Mouse (Mus musculus): ENCODE measurements around the gene Far2. TPM values are rescaled to one million over a fixed set of nuclear protein-coding genes. Genes with fewer than 3 reads are reported as not detected.
A peak's percentile ranks its signal among the peaks of the same experiment; 100 is the strongest.

Gene Far2
- polyA plus RNA-seq (2015; fragmentation: Nextera tagmentation; extraction: Ambion mirVana): 12.9 and 19.5 TPM in 2 replicates

DNA sequence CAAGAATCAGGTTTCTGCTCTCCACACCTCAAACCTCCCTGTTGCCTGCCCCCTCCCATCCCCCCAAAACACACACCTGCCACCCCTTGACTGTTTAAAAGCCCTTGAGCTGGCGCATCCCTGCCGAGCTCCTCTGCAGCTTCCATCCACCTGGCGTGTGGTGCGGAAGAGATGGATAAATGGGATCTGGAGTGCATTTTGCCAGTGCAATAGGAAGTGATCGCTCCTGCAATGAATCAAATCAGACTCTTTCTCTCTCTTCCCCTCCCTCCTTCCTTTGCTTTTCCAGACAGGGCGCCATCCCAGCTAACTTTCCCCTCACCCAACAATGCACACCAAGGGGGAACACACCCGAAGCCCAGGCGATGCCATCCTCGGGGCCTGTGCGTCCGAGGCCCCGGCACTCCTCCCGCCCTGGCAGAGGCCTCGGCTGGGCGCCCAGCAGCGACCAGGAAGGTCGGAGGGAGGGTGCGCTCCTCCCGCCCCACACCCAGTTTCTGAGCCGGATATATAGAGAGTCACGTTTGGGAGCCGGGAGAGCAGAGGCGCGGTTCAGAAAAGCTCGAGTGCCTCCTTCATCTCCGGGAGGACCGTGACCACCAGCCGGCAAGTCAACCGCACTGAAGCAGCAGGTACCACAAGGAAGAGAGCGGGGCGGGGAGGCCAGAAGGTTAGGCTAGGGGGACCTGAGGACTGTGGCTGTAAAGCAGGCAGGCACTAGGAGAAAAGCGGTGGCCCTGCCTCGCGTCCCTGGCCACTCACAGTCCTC lies at the start of gene Far2:
Gene Far2 (plus strand): TSS at position 379 of the 769 bp plus-strand sequence.
- 3% methylated on average over 34 of the region's 34 CpGs for WGBS
- H3K27me3 ChIP-seq (replicated peaks; ENCODE audit: control insufficient read depth, insufficient read depth, low read length): no peaks in the 10 kb centered on the region
- H3K36me3 ChIP-seq (ENCODE audit: control insufficient read depth, insufficient read depth): no peaks in the 10 kb centered on the region
- no peaks in the 10 kb centered on the region for H3K9me3 ChIP-seq (ENCODE audit: control insufficient read depth, low read length)
- H3K4me1 ChIP-seq (replicated peaks; ENCODE audit: control insufficient read depth, insufficient read depth, low read length): no peaks in the 10 kb centered on the region; the same call in 1 of the 2 replicates
- H3K9ac ChIP-seq (replicated peaks; ENCODE audit: low read depth, low read length): peak within 1 kb of the TSS; percentile 78
- peak within 1 kb of the TSS; percentile 68 for H3K27ac ChIP-seq (ENCODE audit: low read length)
- peak within 1 kb of the TSS; percentile 57 for H3K4me3 ChIP-seq (replicated peaks; ENCODE audit: low read length)
- peak within 1 kb of the TSS; percentile 82 for H3K4me2 ChIP-seq (ENCODE audit: low read length)
- peak; percentile 86 for ATAC-seq

DNA sequence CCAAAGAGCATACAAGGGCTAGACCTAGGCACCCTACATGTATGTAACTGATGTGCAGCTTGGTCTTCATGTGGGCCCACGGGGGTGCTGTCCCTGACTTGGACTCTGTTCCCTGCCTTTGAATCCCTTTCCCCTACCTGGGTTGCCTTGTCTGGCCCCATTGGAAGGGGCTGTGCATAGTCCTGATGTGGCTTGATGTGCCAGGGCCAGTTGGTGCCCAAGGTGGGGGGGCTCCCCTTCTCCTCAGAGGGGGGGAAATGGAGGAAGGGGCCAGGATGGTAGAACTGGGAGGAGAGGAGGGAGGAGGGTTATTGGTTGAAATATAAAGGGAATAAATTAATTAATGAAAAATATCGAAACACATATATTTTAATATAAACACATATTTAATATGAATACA lies 46.6 kb upstream of the Far2 start:
- H3K27me3 ChIP-seq (replicated peaks; ENCODE audit: control insufficient read depth, insufficient read depth, low read length): no peaks in the 10 kb centered on the region
- ATAC-seq: 0 out of 2 replicates have a peak, but pooled peaks have one; percentile 38
- no peak overlapping the region for H3K9ac ChIP-seq (replicated peaks; ENCODE audit: low read depth, low read length)
- no peaks in the 10 kb centered on the region for H3K4me1 ChIP-seq (replicated peaks; ENCODE audit: control insufficient read depth, insufficient read depth, low read length)
- no peak overlapping the region for H3K27ac ChIP-seq (ENCODE audit: low read length)
- WGBS: 91% methylated on average over 2 of the region's 2 CpGs
- no peak overlapping the region for H3K4me3 ChIP-seq (replicated peaks; ENCODE audit: low read length)
- no peaks in the 10 kb centered on the region for H3K9me3 ChIP-seq (ENCODE audit: control insufficient read depth, low read length)
- no peaks in the 10 kb centered on the region for H3K36me3 ChIP-seq (ENCODE audit: control insufficient read depth, insufficient read depth)
- H3K4me2 ChIP-seq (ENCODE audit: low read length): no peak overlapping the region

DNA sequence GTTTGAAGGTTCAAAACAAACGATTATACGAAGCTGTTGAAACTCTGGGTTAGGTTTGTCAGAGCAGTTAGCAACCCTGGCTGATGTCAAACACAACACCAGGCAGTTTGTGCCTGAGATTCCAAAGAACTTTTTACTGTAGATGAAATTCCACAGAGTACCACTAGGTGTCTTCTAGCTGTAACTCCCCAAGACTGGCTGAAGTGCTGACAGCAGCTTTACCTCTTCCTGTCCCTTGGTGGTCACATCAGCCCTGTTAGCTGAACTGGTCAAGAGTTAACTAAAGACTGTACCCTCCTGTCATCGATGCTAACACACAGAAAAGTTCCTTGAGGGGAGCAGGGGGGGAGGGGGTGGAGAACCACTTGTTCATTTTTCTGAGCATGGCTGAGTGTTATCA lies 46.0 kb upstream of the Far2 start:
- Histone ChIP-seq H3K27me3 (replicated peaks; ENCODE audit: control insufficient read depth, insufficient read depth, low read length) (no peaks in the 10 kb centered on the region), H3K4me2 (ENCODE audit: low read length) (no peak overlapping the region), H3K9me3 (ENCODE audit: control insufficient read depth, low read length) (no peaks in the 10 kb centered on the region), H3K9ac (replicated peaks; ENCODE audit: low read depth, low read length) (no peak overlapping the region), H3K4me1 (replicated peaks; ENCODE audit: control insufficient read depth, insufficient read depth, low read length) (no peaks in the 10 kb centered on the region), H3K4me3 (replicated peaks; ENCODE audit: low read length) (no peak overlapping the region), H3K36me3 (ENCODE audit: control insufficient read depth, insufficient read depth) (no peaks in the 10 kb centered on the region), H3K27ac (ENCODE audit: low read length) (no peak overlapping the region)
- ATAC-seq: 0 out of 2 replicates have a peak, but pooled peaks have one; percentile 47
- WGBS: 40% methylated on average over 3 of the region's 3 CpGs

DNA sequence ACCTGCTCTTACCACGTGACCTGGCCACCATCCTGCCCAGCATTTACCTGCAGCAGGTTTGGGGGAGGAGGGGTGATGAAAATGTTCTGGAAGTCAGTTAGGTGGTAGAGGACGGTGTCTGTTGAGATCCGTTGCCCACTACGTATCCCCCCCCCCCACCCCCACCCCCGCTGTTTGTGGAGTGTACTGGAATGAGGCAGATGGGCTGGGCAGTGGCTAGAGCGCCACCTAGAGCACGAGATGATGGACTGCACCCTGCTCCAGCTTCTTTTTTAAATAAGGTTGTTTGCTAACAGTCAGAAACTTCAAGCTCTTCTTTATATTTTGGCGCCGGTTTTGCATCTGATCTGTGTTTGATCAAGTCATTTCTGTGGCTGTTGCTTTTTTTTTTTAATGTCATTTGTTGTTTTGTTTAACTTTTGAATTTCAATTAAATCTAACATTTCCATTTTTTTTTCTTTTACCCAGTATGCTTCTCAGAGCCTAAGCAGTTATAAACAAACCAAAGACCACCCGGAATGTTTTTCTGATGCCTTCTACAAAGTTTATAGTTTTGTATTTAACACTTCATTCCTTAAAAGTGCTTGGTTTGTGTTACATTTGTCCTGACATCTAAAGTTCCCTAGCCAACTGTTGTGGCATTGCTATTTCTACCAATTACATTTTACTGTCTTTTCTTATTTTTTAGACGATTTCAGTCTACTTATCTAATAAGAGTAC lies 40.8 kb upstream of the Far2 start:
- Histone ChIP-seq H3K9me3 (ENCODE audit: control insufficient read depth, low read length) (no peaks in the 10 kb centered on the region), H3K4me2 (ENCODE audit: low read length) (no peak overlapping the region), H3K36me3 (ENCODE audit: control insufficient read depth, insufficient read depth) (no peaks in the 10 kb centered on the region), H3K4me3 (replicated peaks; ENCODE audit: low read length) (no peak overlapping the region), H3K27ac (ENCODE audit: low read length) (no peak overlapping the region), H3K9ac (replicated peaks; ENCODE audit: low read depth, low read length) (no peak overlapping the region), H3K27me3 (replicated peaks; ENCODE audit: control insufficient read depth, insufficient read depth, low read length) (no peaks in the 10 kb centered on the region), H3K4me1 (replicated peaks; ENCODE audit: control insufficient read depth, insufficient read depth, low read length) (no peaks in the 10 kb centered on the region)
- 75% methylated on average over 11 of the region's 11 CpGs for WGBS
- no peak for ATAC-seq

DNA sequence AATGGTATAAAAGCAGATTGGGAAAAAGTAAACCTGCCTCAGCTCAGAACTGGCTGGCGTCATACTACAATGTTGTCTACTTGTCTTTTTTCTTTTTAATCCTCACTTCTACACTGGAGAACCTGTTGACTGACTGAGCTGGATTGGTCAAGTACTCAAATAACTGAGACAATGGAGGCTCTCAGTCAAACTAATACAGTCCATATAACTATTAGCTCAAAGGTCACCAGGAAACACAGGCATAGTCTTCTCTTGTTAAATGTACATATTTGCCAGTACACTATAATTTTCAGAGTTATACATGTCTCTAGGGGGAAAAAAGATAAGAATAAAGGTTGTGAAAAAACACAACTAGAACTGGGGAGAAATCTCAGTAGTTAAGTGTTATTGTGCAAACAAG lies 6.3 kb upstream of the Far2 start:
- ATAC-seq: no peak
- Histone ChIP-seq H3K27me3 (replicated peaks; ENCODE audit: control insufficient read depth, insufficient read depth, low read length) (no peaks in the 10 kb centered on the region), H3K9me3 (ENCODE audit: control insufficient read depth, low read length) (no peaks in the 10 kb centered on the region), H3K4me3 (replicated peaks; ENCODE audit: low read length) (no peak overlapping the region), H3K4me1 (replicated peaks; ENCODE audit: control insufficient read depth, insufficient read depth, low read length) (no peaks in the 10 kb centered on the region), H3K36me3 (ENCODE audit: control insufficient read depth, insufficient read depth) (no peaks in the 10 kb centered on the region), H3K4me2 (ENCODE audit: low read length) (no peak overlapping the region), H3K9ac (replicated peaks; ENCODE audit: low read depth, low read length) (no peak overlapping the region), H3K27ac (ENCODE audit: low read length) (no peak overlapping the region)
- 84% methylated on average over 1 of the region's 1 CpGs for WGBS

DNA sequence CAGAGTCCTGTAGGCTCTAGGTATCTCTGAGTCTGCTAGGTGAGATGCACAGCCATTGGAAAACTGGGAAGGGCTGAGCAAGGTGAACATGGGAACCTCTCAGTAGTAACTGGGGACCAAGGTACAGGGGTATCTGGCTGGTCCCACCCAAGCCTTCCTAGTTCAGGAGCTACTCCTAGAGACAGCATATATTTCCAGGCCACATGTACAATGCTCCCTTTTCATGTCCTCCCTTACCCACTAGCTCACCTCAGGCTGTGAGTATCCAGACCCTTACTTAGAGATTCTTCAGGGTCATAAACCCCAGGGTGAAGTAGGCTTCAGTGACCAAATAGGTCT lies 560 bp downstream of the Far2 start:
- H3K4me1 ChIP-seq (replicated peaks; ENCODE audit: control insufficient read depth, insufficient read depth, low read length): no peaks in the 10 kb centered on the region; the same call in 1 of the 2 replicates

DNA sequence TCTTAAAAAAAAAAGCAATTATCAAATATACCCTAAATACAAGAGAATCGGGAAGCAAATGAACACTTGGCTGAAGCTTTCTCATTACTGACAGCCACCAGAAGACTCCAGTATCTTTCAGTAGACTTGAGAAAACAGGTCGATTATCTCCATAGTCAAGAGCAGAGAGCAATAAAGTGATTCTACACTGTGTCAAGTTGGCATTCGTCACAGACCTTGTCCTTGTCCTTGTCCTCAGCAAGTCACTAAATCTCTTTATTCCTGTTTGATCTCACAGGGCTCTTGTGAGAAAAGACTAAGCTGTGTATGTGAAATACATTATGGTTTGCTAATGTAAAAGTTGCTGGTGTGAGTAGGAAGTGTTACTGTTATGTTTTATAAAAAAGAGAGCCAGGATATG lies 16.1 kb downstream of the Far2 start:
- no peak for ATAC-seq
- H3K4me2 ChIP-seq (ENCODE audit: low read length): no peak overlapping the region
- H3K27ac ChIP-seq (ENCODE audit: low read length): no peak overlapping the region
- H3K4me1 ChIP-seq (replicated peaks; ENCODE audit: control insufficient read depth, insufficient read depth, low read length): no peaks in the 10 kb centered on the region
- no peaks in the 10 kb centered on the region for H3K9me3 ChIP-seq (ENCODE audit: control insufficient read depth, low read length)
- H3K36me3 ChIP-seq (ENCODE audit: control insufficient read depth, insufficient read depth): no peaks in the 10 kb centered on the region
- no peaks in the 10 kb centered on the region for H3K27me3 ChIP-seq (replicated peaks; ENCODE audit: control insufficient read depth, insufficient read depth, low read length)
- WGBS: 80% methylated on average over 3 of the region's 3 CpGs
- no peak overlapping the region for H3K4me3 ChIP-seq (replicated peaks; ENCODE audit: low read length)
- H3K9ac ChIP-seq (replicated peaks; ENCODE audit: low read depth, low read length): no peak overlapping the region

More for the DNA sequence above, 560 bp downstream of the Far2 start:
- Histone ChIP-seq H3K27me3 (replicated peaks; ENCODE audit: control insufficient read depth, insufficient read depth, low read length) (no peaks in the 10 kb centered on the region), H3K9ac (replicated peaks; ENCODE audit: low read depth, low read length) (peak overlapping the region; percentile 78), H3K4me3 (replicated peaks; ENCODE audit: low read length) (peak overlapping the region; percentile 57), H3K9me3 (ENCODE audit: control insufficient read depth, low read length) (no peaks in the 10 kb centered on the region), H3K4me2 (ENCODE audit: low read length) (peak overlapping the region; percentile 82), H3K27ac (ENCODE audit: low read length) (no peak overlapping the region; the same call in 1 of the 2 replicates), H3K36me3 (ENCODE audit: control insufficient read depth, insufficient read depth) (no peaks in the 10 kb centered on the region)
- ATAC-seq: peak; percentile 34

DNA sequence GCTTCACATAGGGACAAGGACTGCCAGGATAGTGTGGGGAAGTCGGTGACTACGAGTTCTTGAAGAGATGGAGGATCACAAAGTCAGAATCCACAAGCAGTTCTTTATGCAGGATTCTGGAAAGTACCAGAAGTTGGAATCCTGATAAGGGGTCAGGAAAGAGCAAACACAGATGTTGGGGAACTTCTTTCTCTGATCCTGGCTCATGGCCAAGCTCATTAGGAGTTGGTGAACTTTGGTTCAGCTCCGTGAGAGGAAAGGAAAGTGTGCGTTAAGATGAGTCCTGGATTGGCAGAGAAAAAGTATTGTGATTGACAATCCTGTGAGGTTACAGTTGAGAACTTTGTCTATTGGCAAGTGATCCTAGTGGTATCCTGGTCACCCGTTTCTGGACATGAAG lies 19.2 kb downstream of the Far2 start:
- ATAC-seq: no peak
- Histone ChIP-seq H3K27me3 (replicated peaks; ENCODE audit: control insufficient read depth, insufficient read depth, low read length) (no peaks in the 10 kb centered on the region), H3K9me3 (ENCODE audit: control insufficient read depth, low read length) (no peaks in the 10 kb centered on the region), H3K4me3 (replicated peaks; ENCODE audit: low read length) (no peak overlapping the region), H3K27ac (ENCODE audit: low read length) (no peak overlapping the region), H3K36me3 (ENCODE audit: control insufficient read depth, insufficient read depth) (no peaks in the 10 kb centered on the region), H3K4me2 (ENCODE audit: low read length) (no peak overlapping the region), H3K9ac (replicated peaks; ENCODE audit: low read depth, low read length) (no peak overlapping the region), H3K4me1 (replicated peaks; ENCODE audit: control insufficient read depth, insufficient read depth, low read length) (no peaks in the 10 kb centered on the region)
- WGBS: 79% methylated on average over 5 of the region's 5 CpGs

DNA sequence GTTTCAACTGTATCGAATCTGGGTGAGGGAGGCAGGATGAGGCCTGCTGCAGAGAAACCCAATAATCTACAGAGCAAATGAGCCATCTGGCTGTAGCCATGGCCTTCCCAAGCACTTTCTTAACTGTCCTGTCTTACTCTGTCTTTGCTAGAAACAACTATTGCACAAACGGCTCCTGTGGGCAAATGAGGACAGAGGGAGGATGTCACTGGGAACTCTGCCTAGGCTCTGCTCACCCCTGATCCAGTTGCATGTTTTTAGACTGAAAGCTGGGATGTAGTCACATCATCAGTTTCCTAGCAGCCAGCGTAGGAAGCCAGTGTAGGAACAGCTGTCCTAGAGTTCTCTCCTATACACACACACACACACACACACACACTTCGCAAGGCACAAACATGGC lies 21.7 kb downstream of the Far2 start:
- no peaks in the 10 kb centered on the region for H3K36me3 ChIP-seq (ENCODE audit: control insufficient read depth, insufficient read depth)
- no peak overlapping the region for H3K27ac ChIP-seq (ENCODE audit: low read length)
- no peak for ATAC-seq
- no peaks in the 10 kb centered on the region for H3K9me3 ChIP-seq (ENCODE audit: control insufficient read depth, low read length)
- no peaks in the 10 kb centered on the region for H3K4me1 ChIP-seq (replicated peaks; ENCODE audit: control insufficient read depth, insufficient read depth, low read length)
- H3K27me3 ChIP-seq (replicated peaks; ENCODE audit: control insufficient read depth, insufficient read depth, low read length): no peaks in the 10 kb centered on the region
- H3K4me3 ChIP-seq (replicated peaks; ENCODE audit: low read length): no peak overlapping the region
- WGBS: 91% methylated on average over 4 of the region's 4 CpGs
- no peak overlapping the region for H3K4me2 ChIP-seq (ENCODE audit: low read length)
- no peak overlapping the region for H3K9ac ChIP-seq (replicated peaks; ENCODE audit: low read depth, low read length)

All from forebrain, embryonic 16.5 days (tissue).